Mouse (Mus musculus): ENCODE results near the gene Ago4.

- TF ChIP-seq GATA1 (IDR thresholded peaks at IDR 0.05; ENCODE audit: borderline replicate concordance, low read length) (no peak), FLI1 (IDR thresholded peaks at IDR 0.05; ENCODE audit: low read length) (no peak)
Observed at GRCm38 (mm10) chr4:126532827-126533728, at the start of gene Ago4.
